In the genomic region with DNA sequence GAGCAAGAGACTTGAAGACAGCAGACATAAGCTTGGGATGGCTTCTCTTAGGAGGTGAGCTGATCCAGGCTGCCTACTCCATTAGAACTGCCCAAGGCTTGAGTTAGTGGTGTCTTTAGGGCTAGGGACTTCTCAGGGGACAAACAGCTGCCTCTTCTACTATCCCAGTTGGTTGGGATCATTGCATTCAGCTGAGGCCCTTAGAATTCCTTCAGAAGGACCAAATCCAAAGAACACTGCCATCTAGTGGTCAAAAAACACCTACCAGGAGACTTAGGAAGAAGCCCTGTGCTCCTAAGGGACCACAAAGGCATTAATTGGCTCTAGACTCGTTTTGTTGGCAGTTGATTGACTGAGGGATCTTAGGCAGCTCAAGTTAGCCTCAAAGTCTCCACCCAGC, we compare ENCODE assay signal across 9 mouse cellular contexts. TPM values are rescaled to one million over a fixed set of nuclear protein-coding genes. Genes with fewer than 3 reads are reported as not detected.
DNase-seq lines count a peak whose midpoint lies in the region; ATAC-seq and TF ChIP-seq lines count a peak whose summit lies in the region.
"Had no signal": no experiment of that assay in that cellular context is flagged by ENCODE, and none has a peak within 500 bp of the region (broad histone marks: within the 10 kb centered on the region; RNA-seq: fewer than 3 reads in every experiment).

No protein-coding gene starts in this region.

- TF ChIP-seq EP300 in ES-Bruce4 (IDR thresholded peaks at IDR 0.05; ENCODE audit: insufficient read depth, low read depth, low read length) = no peak

- H3K4me2 ChIP-seq in kidney, embryonic 16.5 days (replicated peaks; ENCODE audit: low read depth, low read length) = no peak overlapping the region
- H3K4me2 ChIP-seq in neural tube, embryonic 11.5 days (ENCODE audit: low read depth) = no peak overlapping the region
- H3K4me2 ChIP-seq: limb, embryonic 12.5 days had no signal

- DNase-seq in kidney, adult 11 months = peak; percentile 21
- peak; percentile 85 for DNase-seq in cerebellum, adult 9-10 months
- DNase-seq in heart, postnatal 10 days = peak; percentile 83 to 86
- DNase-seq in left cerebral cortex, postnatal 25 days (ENCODE audit: low spot score in 2 of 2) = peak; percentile 63 to 79
- peak; percentile 53 for DNase-seq in neural tube, embryonic 11.5 days (ENCODE audit: low spot score)
- no peak for DNase-seq in spleen, postnatal 10 days (ENCODE audit: low spot score in 2 of 2)

- H3K9ac ChIP-seq in kidney, embryonic 16.5 days (replicated peaks; ENCODE audit: low read length) = no peak overlapping the region
- H3K9ac ChIP-seq in ES-Bruce4 (ENCODE audit: low read depth, poor library complexity, severe bottlenecking) = no peak overlapping the region
- H3K9ac ChIP-seq in neural tube, embryonic 11.5 days (ENCODE audit: low read length) = no peak overlapping the region
- H3K9ac ChIP-seq: limb, embryonic 12.5 days had no signal

- H3K27me3 ChIP-seq in kidney, embryonic 16.5 days (ENCODE audit: insufficient read depth, low read length) = no peaks in the 10 kb centered on the region
- H3K27me3 ChIP-seq in ES-Bruce4 (ENCODE audit: control insufficient read depth, insufficient read depth, low read length, poor library complexity, severe bottlenecking) = no peaks in the 10 kb centered on the region
- no peaks in the 10 kb centered on the region for H3K27me3 ChIP-seq in neural tube, embryonic 11.5 days (ENCODE audit: control insufficient read depth, insufficient read depth, low read length)
- H3K27me3 ChIP-seq: limb, embryonic 12.5 days had no signal

- peaks cover 4% of the 10 kb centered on the region; the same call in 1 of the 2 replicates for H3K4me1 ChIP-seq in kidney, embryonic 16.5 days (ENCODE audit: insufficient read depth, low read length)
- H3K4me1 ChIP-seq in ES-Bruce4 (ENCODE audit: control insufficient read depth, insufficient read depth, low read length) = peaks cover 3% of the 10 kb centered on the region
- H3K4me1 ChIP-seq in neural tube, embryonic 11.5 days (ENCODE audit: control insufficient read depth, insufficient read depth, low read length) = no peaks in the 10 kb centered on the region; the same call in 1 of the 2 replicates
- H3K4me1 ChIP-seq: limb, embryonic 12.5 days had no signal

- no peak overlapping the region for H3K27ac ChIP-seq in kidney, embryonic 16.5 days (ENCODE audit: low read length)
- no peak overlapping the region for H3K27ac ChIP-seq in ES-Bruce4 (ENCODE audit: insufficient read depth, low read length)
- no peak overlapping the region for H3K27ac ChIP-seq in neural tube, embryonic 11.5 days (ENCODE audit: low read depth, low read length)
- H3K27ac ChIP-seq: limb, embryonic 12.5 days had no signal

- no peak for TF ChIP-seq POLR2A in ES-Bruce4 (IDR thresholded peaks at IDR 0.05; ENCODE audit: insufficient read depth, low read length)

- H3K4me3 ChIP-seq in kidney, embryonic 16.5 days (ENCODE audit: low read length) = no peak overlapping the region
- H3K4me3 ChIP-seq in ES-Bruce4 (ENCODE audit: low read depth, low read length) = no peak overlapping the region
- no peak overlapping the region for H3K4me3 ChIP-seq in neural tube, embryonic 11.5 days (ENCODE audit: low read depth, low read length)
- H3K4me3 ChIP-seq: limb, embryonic 12.5 days had no signal

- WGBS in kidney, embryonic 16.5 days = 0% methylated on average over 1 of the region's 1 CpGs
- 9% methylated on average over 1 of the region's 1 CpGs for WGBS in neural tube, embryonic 11.5 days

- intact Hi-C loops in heart, postnatal 10 days (cut with DNase I) = loop anchor here (2.0 kb wide), 2 partner anchors 16 to 26 kb away; no protein-coding TSS in a partner anchor
- intact Hi-C loops in left cerebral cortex, postnatal 25 days (cut with DNase I) = no loop called here

- TF ChIP-seq CTCF in ES-Bruce4 (IDR thresholded peaks at IDR 0.05; ENCODE audit: low read depth, low read length) = peak; percentile 2

- no peak for ATAC-seq in kidney, embryonic 16.5 days (ENCODE audit: low FRiP score, low TSS enrichment)
- ATAC-seq in neural tube, embryonic 11.5 days (ENCODE audit: insufficient read depth, low FRiP score, low TSS enrichment) = no peak

- H3K9me3 ChIP-seq in kidney, embryonic 16.5 days (ENCODE audit: low read length) = no peaks in the 10 kb centered on the region
- H3K9me3 ChIP-seq in ES-Bruce4 (replicated peaks; ENCODE audit: control insufficient read depth, insufficient read depth, low read length, poor library complexity, severe bottlenecking) = no peaks in the 10 kb centered on the region
- H3K9me3 ChIP-seq in neural tube, embryonic 11.5 days (ENCODE audit: control insufficient read depth, low read length) = no peaks in the 10 kb centered on the region
- H3K9me3 ChIP-seq: limb, embryonic 12.5 days had no signal

- peaks cover 9% of the 10 kb centered on the region; the same call in 1 of the 2 replicates for H3K36me3 ChIP-seq in kidney, embryonic 16.5 days (ENCODE audit: insufficient read depth, low read length)
- peaks cover 19% of the 10 kb centered on the region for H3K36me3 ChIP-seq in ES-Bruce4 (ENCODE audit: control insufficient read depth, insufficient read depth, low read length, poor library complexity, severe bottlenecking)
- no peaks in the 10 kb centered on the region for H3K36me3 ChIP-seq in neural tube, embryonic 11.5 days (ENCODE audit: control insufficient read depth, insufficient read depth, low read length)

RNA-seq across cellular contexts. Expression of a gene that starts 16.3 kb away (rescaled TPM):
- polyA plus RNA-seq in kidney, embryonic 16.5 days (2015; fragmentation: Nextera tagmentation; extraction: Ambion mirVana) = 376 and 406 TPM in 2 replicates
- 120 and 142 TPM in 2 replicates for polyA plus RNA-seq in ES-Bruce4 (2011; ENCODE audit: insufficient read depth, insufficient read length, low read depth, missing spikeins)
- total RNA-seq in heart, postnatal 10 days (2021) = 100 to 1,000 TPM; 168 to 169 TPM
- total RNA-seq in left cerebral cortex, postnatal 25 days (2021) = 100 to 1,000 TPM in 1 of 2 experiments, 10 to 100 TPM in 1; 98.7 to 111 TPM
- polyA plus RNA-seq in neural tube, embryonic 11.5 days (2014; fragmentation: Nextera tagmentation; extraction: Ambion mirVana) = 244 and 248 TPM in 2 replicates

RNA-seq across cellular contexts. Expression of a gene that starts 21.8 kb away (rescaled TPM):
- 1,474 and 1,572 TPM in 2 replicates for polyA plus RNA-seq in kidney, embryonic 16.5 days (2015; fragmentation: Nextera tagmentation; extraction: Ambion mirVana)
- polyA plus RNA-seq in ES-Bruce4 (2011; ENCODE audit: insufficient read depth, insufficient read length, low read depth, missing spikeins) = 344 and 354 TPM in 2 replicates
- 1,000 to 10,000 TPM; 1,750 to 1,767 TPM for total RNA-seq in heart, postnatal 10 days (2021)
- total RNA-seq in left cerebral cortex, postnatal 25 days (2021) = 100 to 1,000 TPM; 275 to 297 TPM
- 450 and 492 TPM in 2 replicates for polyA plus RNA-seq in neural tube, embryonic 11.5 days (2014; fragmentation: Nextera tagmentation; extraction: Ambion mirVana)

RNA-seq across cellular contexts. Expression of a gene that starts 24.7 kb away (rescaled TPM):
- 188 and 197 TPM in 2 replicates for polyA plus RNA-seq in kidney, embryonic 16.5 days (2015; fragmentation: Nextera tagmentation; extraction: Ambion mirVana)
- polyA plus RNA-seq in ES-Bruce4 (2011; ENCODE audit: insufficient read depth, insufficient read length, low read depth, missing spikeins) = 146 and 147 TPM in 2 replicates
- 10 to 100 TPM; 48.2 to 54.4 TPM for total RNA-seq in heart, postnatal 10 days (2021)
- total RNA-seq in left cerebral cortex, postnatal 25 days (2021) = 10 to 100 TPM; 34.1 to 34.4 TPM
- 235 and 236 TPM in 2 replicates for polyA plus RNA-seq in neural tube, embryonic 11.5 days (2014; fragmentation: Nextera tagmentation; extraction: Ambion mirVana)

Comparison
In these comparisons a context has a peak if more than half of its experiments do, and no peak if none do; other contexts are left out.
1. DNase-seq: peak in kidney, adult 11 months (single experiment), cerebellum, adult 9-10 months (single experiment), heart, postnatal 10 days (2 of 2), left cerebral cortex, postnatal 25 days (2 of 2) and neural tube, embryonic 11.5 days (single experiment); none in spleen, postnatal 10 days (0 of 2).